Mouse (Mus musculus) embryonic facial prominence, embryonic 15.5 days (tissue): ENCODE measurements at regions not wholly inside any gene's neighbourhood (a gene's known extent, or its start where the extent isn't known, plus 50 kb on each side); places are given as distances from the start of the nearest gene placed in this dataset.

Experiments
- ATAC-seq: fragments of 200-750 bp; cut with Nextera tagmentation; 2 replicates; pipeline ENCODE4 v1.8.0; 2017; ENCODE audit warnings: low read depth, moderate TSS enrichment; ENCODE audit not compliant: insufficient number of reproducible peaks, low FRiP score, low TSS enrichment
- H3K27ac ChIP-seq: fragments of 300-500 bp; sonication (generic); replicated peaks from 2 replicates; pipeline ENCODE4 v1.5.1; 2015; ENCODE audit warnings: mild to moderate bottlenecking, inconsistent platforms
- H3K27me3 ChIP-seq: fragments of 300-500 bp; sonication (generic); 2 replicates; pipeline ENCODE4 v1.6.1; 2015; ENCODE audit warnings: inconsistent platforms
- H3K36me3 ChIP-seq: fragments of 300-500 bp; sonication (generic); 2 replicates; pipeline ENCODE4 v1.6.1; 2015; ENCODE audit warnings: mild to moderate bottlenecking, inconsistent platforms
- H3K4me1 ChIP-seq: fragments of 300-500 bp; sonication (generic); 2 replicates; pipeline ENCODE4 v1.6.1; 2015; ENCODE audit warnings: inconsistent platforms
- H3K4me2 ChIP-seq: fragments of 300-500 bp; sonication (generic); replicated peaks from 2 replicates; pipeline ENCODE4 v1.6.1; 2015; ENCODE audit warnings: mild to moderate bottlenecking, inconsistent platforms
- H3K4me3 ChIP-seq: fragments of 300-500 bp; sonication (generic); replicated peaks from 2 replicates; pipeline ENCODE4 v1.5.1; 2015; ENCODE audit warnings: mild to moderate bottlenecking, inconsistent platforms
- H3K9ac ChIP-seq: fragments of 300-500 bp; sonication (generic); 2 replicates; pipeline ENCODE4 v1.6.1; 2015; ENCODE audit warnings: inconsistent platforms
- H3K9me3 ChIP-seq: fragments of 300-500 bp; sonication (generic); replicated peaks from 2 replicates; pipeline ENCODE4 v1.6.1; 2016; ENCODE audit warnings: inconsistent platforms
- WGBS: fragments of 180-500 bp; shearing (Covaris S2); methylation state at CpG from one replicate; pipeline ENCODE4 v1.1.7; 2015; 5-methylcytosine and 5-hydroxymethylcytosine counted together

- 64% methylated on average over 4 of the region's 4 CpGs for WGBS
- H3K9me3 ChIP-seq = no peaks in the 10 kb centered on the region
- no peaks in the 10 kb centered on the region for H3K4me1 ChIP-seq
- no peak overlapping the region for H3K4me3 ChIP-seq
- no peak overlapping the region for H3K4me2 ChIP-seq
- H3K27ac ChIP-seq = no peak overlapping the region
- no peak for ATAC-seq
- no peaks in the 10 kb centered on the region for H3K27me3 ChIP-seq
- H3K9ac ChIP-seq = no peak overlapping the region
- H3K36me3 ChIP-seq = no peaks in the 10 kb centered on the region
Observed at GRCm38 (mm10) chr6:24263796-24264195, 95.9 kb upstream of the Slc13a1 start.

GRCm38 (mm10) chr6:24262578-24262977 lies 94.7 kb upstream of the Slc13a1 start:
- no peaks in the 10 kb centered on the region for H3K27me3 ChIP-seq
- H3K9me3 ChIP-seq = no peaks in the 10 kb centered on the region
- no peaks in the 10 kb centered on the region for H3K4me1 ChIP-seq
- no peak overlapping the region for H3K27ac ChIP-seq
- ATAC-seq = no peak
- no peak overlapping the region for H3K9ac ChIP-seq
- H3K4me2 ChIP-seq = no peak overlapping the region
- no peaks in the 10 kb centered on the region for H3K36me3 ChIP-seq
- 65% methylated on average over 5 of the region's 5 CpGs for WGBS
- H3K4me3 ChIP-seq = no peak overlapping the region

GRCm38 (mm10) chr6:24245591-24245990 lies 77.7 kb upstream of the Slc13a1 start:
- Histone ChIP-seq H3K36me3 (no peaks in the 10 kb centered on the region), H3K4me3 (no peak overlapping the region), H3K9ac (no peak overlapping the region), H3K27ac (no peak overlapping the region), H3K27me3 (no peaks in the 10 kb centered on the region), H3K4me2 (no peak overlapping the region), H3K9me3 (no peaks in the 10 kb centered on the region), H3K4me1 (no peaks in the 10 kb centered on the region)
- WGBS = 85% methylated on average over 1 of the region's 1 CpGs
- ATAC-seq = no peak

GRCm38 (mm10) chr6:24238541-24238940 lies 70.6 kb upstream of the Slc13a1 start:
- no peaks in the 10 kb centered on the region for H3K9me3 ChIP-seq
- no peak overlapping the region for H3K4me2 ChIP-seq
- no peak for ATAC-seq
- 8% methylated on average over 1 of the region's 1 CpGs for WGBS
- no peaks in the 10 kb centered on the region for H3K27me3 ChIP-seq
- no peaks in the 10 kb centered on the region for H3K4me1 ChIP-seq
- H3K27ac ChIP-seq = no peak overlapping the region
- no peaks in the 10 kb centered on the region for H3K36me3 ChIP-seq
- no peak overlapping the region for H3K9ac ChIP-seq
- no peak overlapping the region for H3K4me3 ChIP-seq

GRCm38 (mm10) chr6:24238054-24238453 lies 70.2 kb upstream of the Slc13a1 start:
- Histone ChIP-seq H3K9ac (no peak overlapping the region), H3K9me3 (no peaks in the 10 kb centered on the region), H3K27me3 (no peaks in the 10 kb centered on the region), H3K4me3 (no peak overlapping the region), H3K4me2 (no peak overlapping the region), H3K36me3 (no peaks in the 10 kb centered on the region), H3K4me1 (no peaks in the 10 kb centered on the region), H3K27ac (no peak overlapping the region)
- ATAC-seq = no peak
- 48% methylated on average over 2 of the region's 2 CpGs for WGBS

GRCm38 (mm10) chr6:24233626-24234025 lies 65.7 kb upstream of the Slc13a1 start:
- 70% methylated on average over 2 of the region's 2 CpGs for WGBS
- H3K36me3 ChIP-seq = no peaks in the 10 kb centered on the region
- no peaks in the 10 kb centered on the region for H3K27me3 ChIP-seq
- H3K4me3 ChIP-seq = no peak overlapping the region
- H3K27ac ChIP-seq = no peak overlapping the region
- no peak overlapping the region for H3K9ac ChIP-seq
- no peak overlapping the region for H3K4me2 ChIP-seq
- no peak for ATAC-seq
- no peaks in the 10 kb centered on the region for H3K9me3 ChIP-seq
- H3K4me1 ChIP-seq = no peaks in the 10 kb centered on the region

GRCm38 (mm10) chr6:24220589-24220988 lies 52.7 kb upstream of the Slc13a1 start:
- H3K4me2 ChIP-seq = no peak overlapping the region
- H3K4me3 ChIP-seq = no peak overlapping the region
- H3K27me3 ChIP-seq = no peaks in the 10 kb centered on the region
- no peak for ATAC-seq
- no peaks in the 10 kb centered on the region for H3K4me1 ChIP-seq
- H3K9ac ChIP-seq = no peak overlapping the region
- no peaks in the 10 kb centered on the region for H3K36me3 ChIP-seq
- no peak overlapping the region for H3K27ac ChIP-seq
- 67% methylated on average over 1 of the region's 1 CpGs for WGBS
- H3K9me3 ChIP-seq = no peaks in the 10 kb centered on the region

- no peak for ATAC-seq
Observed at GRCm38 (mm10) chr6:24219882-24220522, 52.1 kb upstream of the Slc13a1 start.

More at GRCm38 (mm10) chr6:24219882-24220522, 52.1 kb upstream of the Slc13a1 start:
- Histone ChIP-seq H3K4me2 (no peak overlapping the region), H3K27me3 (no peaks in the 10 kb centered on the region), H3K9me3 (no peaks in the 10 kb centered on the region), H3K9ac (no peak overlapping the region), H3K27ac (no peak overlapping the region), H3K4me1 (no peaks in the 10 kb centered on the region), H3K4me3 (no peak overlapping the region), H3K36me3 (no peaks in the 10 kb centered on the region)
- WGBS = 67% methylated on average over 3 of the region's 3 CpGs
